Mouse (Mus musculus) bone marrow, adult 2 months (tissue): ENCODE measurements around the gene Cdca4. TPM values are rescaled to one million over a fixed set of nuclear protein-coding genes. Genes with fewer than 3 reads are reported as not detected.

Experiments
- H3K27ac ChIP-seq: fragments of 200-500 bp; 2 replicates; pipeline ENCODE4 v1.5.1; 2012; ENCODE audit warnings: low read depth, mild to moderate bottlenecking, control low read depth, inconsistent platforms, low read length; ENCODE audit not compliant: control insufficient read depth, poor library complexity, insufficient read depth
- H3K4me1 ChIP-seq: fragments of 200-500 bp; 2 replicates; pipeline ENCODE4 v1.6.1; 2011; ENCODE audit warnings: low read length; ENCODE audit not compliant: control insufficient read depth, insufficient read depth
- H3K4me3 ChIP-seq: fragments of 200-500 bp; replicated peaks from 2 replicates; pipeline ENCODE3; 2011; ENCODE audit warnings: mild to moderate bottlenecking, low read depth, low read length, control low read depth; ENCODE audit not compliant: control insufficient read depth
- CTCF ChIP-seq: fragments of 200-500 bp; IDR thresholded peaks from 2 replicates; pipeline ENCODE4 v1.5.1; 2011; ENCODE audit warnings: low read length, control low read depth; ENCODE audit not compliant: control insufficient read depth, insufficient read depth
- POLR2A ChIP-seq: fragments of 200-500 bp; IDR thresholded peaks from 2 replicates; pipeline ENCODE4 v1.6.1; 2011; ENCODE audit warnings: low read depth, mild to moderate bottlenecking, control low read depth, low read length, borderline replicate concordance; ENCODE audit not compliant: control insufficient read depth
- WGBS: fragments of 180-500 bp; shearing (Covaris S2); methylation state at CpG from one replicate; pipeline ENCODE4 v1.1.7; 2018; 5-methylcytosine and 5-hydroxymethylcytosine counted together
- polyA plus RNA-seq: library from polyadenylated mRNA; stranded (reverse); fragments of >200 nt; gene quantifications from 2 replicates; pipeline ENCODE4 v1.2.4, GENCODE M21; 2011; ENCODE audit warnings: low replicate concordance; ENCODE audit not compliant: missing spikeins, insufficient read depth, insufficient read length

Gene Cdca4
- polyA plus RNA-seq, 1 experiment = 40.6 TPM

DNA sequence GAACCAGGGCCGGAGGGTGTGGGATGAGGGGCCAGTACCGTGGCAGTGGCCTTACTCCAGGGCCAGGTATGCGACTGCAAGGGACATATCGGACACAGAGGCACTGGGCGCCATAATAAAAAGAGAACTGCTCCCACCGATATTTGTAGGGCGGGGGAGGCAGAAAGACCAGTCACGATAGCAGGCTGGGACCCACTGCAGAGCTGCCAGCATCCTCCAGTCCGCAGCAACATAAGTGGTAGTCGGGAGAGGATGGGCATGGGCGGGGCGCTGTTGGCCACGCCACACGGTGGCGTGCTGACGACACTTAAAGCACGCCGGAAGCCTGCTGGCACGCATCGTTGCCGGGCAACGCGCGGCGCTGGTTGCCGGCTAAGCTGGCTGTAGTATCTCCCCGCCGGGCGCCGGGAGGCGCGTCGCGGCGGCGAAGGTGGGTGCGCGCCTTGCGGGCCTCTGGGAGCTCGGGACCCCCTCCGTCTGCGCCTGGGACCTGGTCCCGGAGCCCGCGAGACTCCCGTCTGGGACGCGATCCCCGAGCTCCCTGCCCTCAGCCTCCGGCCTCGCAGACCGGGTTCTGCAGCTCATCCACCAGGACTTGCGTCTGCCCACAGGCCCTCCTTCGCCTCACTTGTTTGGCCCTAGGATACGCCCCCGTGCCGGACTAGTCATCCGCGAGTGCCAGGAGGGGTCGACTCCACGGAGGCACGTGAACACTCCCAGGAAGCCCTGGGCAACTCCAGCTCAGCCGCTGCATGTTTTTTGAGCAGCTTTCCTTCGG is 20.4 kb downstream of the Cdca4 start, which contains the start of gene Clba1:
Clba1 (plus strand) TSS at position 351 of the 778 bp plus-strand sequence.
- peak; percentile 39; the same call in 1 of the 2 replicates for TF ChIP-seq POLR2A
- peak; percentile 53; the same call in 1 of the 2 replicates for TF ChIP-seq CTCF
- H3K4me1 ChIP-seq = 0 out of 2 replicates have a peak, but pooled peaks cover 2% of the 10 kb centered on the region
- peak within 1 kb of the TSS; percentile 58 for H3K4me3 ChIP-seq
- 3% methylated on average over 64 of the region's 64 CpGs for WGBS
- H3K27ac ChIP-seq = no peak within 1 kb of the TSS

DNA sequence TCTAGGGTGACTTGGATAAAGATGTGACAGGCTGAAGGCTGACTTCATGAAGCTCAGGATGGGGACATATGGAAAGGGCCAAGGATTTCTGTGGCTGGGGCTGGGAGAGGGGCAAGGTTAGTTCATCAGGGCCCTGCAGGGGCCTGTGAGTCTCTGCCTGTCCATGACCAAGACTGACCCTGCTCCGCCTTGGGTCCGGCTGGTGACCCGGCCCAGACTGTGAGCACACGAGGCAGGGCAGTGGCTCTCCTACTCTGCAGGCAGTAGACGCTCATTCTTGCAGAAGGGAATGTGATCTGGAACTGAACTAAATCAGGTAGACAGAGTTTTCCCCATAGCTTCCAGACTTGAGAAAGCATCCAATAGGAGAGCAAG is 21.0 kb downstream of the Cdca4 start:
- no peak for TF ChIP-seq POLR2A
- no peak for TF ChIP-seq CTCF
- Histone ChIP-seq H3K4me3 (no peak overlapping the region), H3K4me1 (0 out of 2 replicates have a peak, but pooled peaks cover 2% of the 10 kb centered on the region), H3K27ac (no peak overlapping the region)
- 82% methylated on average over 5 of the region's 5 CpGs for WGBS

GRCm38 (mm10) chr12:112807796-112808195 is 21.4 kb downstream of the Cdca4 start:
- WGBS = 89% methylated on average over 4 of the region's 4 CpGs
- Histone ChIP-seq H3K4me1 (0 out of 2 replicates have a peak, but pooled peaks cover 2% of the 10 kb centered on the region), H3K27ac (no peak overlapping the region), H3K4me3 (no peak overlapping the region)
- TF ChIP-seq POLR2A (no peak), CTCF (no peak)

DNA sequence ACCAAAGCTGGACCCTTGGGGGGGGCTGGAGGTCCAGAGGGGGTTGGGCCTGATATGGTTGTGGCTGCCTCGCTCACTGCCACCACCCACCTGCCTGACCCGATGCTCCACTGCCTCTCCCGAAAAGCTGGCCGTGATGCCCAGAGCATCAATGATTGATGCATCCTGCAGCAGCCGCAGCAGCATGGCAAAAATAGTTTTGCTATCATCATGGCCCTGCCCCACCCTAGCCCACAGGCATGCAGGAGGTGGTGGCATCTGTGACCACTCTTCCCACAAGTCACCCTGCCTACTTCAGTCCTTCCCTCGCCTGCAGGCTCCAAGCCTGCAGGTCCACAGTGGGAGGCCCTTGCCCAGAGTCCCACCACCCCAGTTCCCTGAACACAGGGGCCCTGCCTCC is 23.2 kb downstream of the Cdca4 start:
- 24% methylated on average over 6 of the region's 6 CpGs for WGBS
- Histone ChIP-seq H3K4me1 (0 out of 2 replicates have a peak, but pooled peaks cover 2% of the 10 kb centered on the region), H3K4me3 (no peak overlapping the region), H3K27ac (no peak overlapping the region)
- TF ChIP-seq POLR2A (no peak), CTCF (no peak)

DNA sequence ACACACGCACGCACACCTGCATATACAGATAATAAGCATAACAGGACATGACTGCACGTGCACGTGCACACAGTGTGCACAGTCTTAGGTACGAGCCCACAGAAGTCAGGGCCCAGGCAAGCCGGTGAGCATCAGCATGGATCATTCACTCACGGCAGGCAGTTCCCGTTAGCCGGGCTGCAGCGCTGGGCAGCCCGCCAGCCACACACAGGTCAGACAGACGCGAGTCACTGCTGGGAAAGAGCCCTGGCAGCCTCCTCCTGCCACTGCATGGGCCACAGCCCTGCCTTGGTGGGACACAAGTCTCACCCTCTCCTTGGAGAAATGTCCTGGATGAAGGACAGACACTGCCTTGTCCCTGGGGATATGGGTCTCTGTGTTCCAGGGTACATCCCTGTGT is 25.2 kb downstream of the Cdca4 start:
- 17% methylated on average over 13 of the region's 13 CpGs for WGBS
- TF ChIP-seq CTCF (no peak), POLR2A (no peak)
- no peak overlapping the region for H3K4me3 ChIP-seq

GRCm38 (mm10) chr12:112802917-112803316 is 26.3 kb downstream of the Cdca4 start:
- Histone ChIP-seq H3K4me1 (no peaks in the 10 kb centered on the region), H3K4me3 (no peak overlapping the region), H3K27ac (no peak overlapping the region)
- 37% methylated on average over 3 of the region's 3 CpGs for WGBS
- TF ChIP-seq CTCF (no peak), POLR2A (no peak)

More for the DNA sequence above, 25.2 kb downstream of the Cdca4 start:
- no peaks in the 10 kb centered on the region for H3K4me1 ChIP-seq
- H3K27ac ChIP-seq = no peak overlapping the region

DNA sequence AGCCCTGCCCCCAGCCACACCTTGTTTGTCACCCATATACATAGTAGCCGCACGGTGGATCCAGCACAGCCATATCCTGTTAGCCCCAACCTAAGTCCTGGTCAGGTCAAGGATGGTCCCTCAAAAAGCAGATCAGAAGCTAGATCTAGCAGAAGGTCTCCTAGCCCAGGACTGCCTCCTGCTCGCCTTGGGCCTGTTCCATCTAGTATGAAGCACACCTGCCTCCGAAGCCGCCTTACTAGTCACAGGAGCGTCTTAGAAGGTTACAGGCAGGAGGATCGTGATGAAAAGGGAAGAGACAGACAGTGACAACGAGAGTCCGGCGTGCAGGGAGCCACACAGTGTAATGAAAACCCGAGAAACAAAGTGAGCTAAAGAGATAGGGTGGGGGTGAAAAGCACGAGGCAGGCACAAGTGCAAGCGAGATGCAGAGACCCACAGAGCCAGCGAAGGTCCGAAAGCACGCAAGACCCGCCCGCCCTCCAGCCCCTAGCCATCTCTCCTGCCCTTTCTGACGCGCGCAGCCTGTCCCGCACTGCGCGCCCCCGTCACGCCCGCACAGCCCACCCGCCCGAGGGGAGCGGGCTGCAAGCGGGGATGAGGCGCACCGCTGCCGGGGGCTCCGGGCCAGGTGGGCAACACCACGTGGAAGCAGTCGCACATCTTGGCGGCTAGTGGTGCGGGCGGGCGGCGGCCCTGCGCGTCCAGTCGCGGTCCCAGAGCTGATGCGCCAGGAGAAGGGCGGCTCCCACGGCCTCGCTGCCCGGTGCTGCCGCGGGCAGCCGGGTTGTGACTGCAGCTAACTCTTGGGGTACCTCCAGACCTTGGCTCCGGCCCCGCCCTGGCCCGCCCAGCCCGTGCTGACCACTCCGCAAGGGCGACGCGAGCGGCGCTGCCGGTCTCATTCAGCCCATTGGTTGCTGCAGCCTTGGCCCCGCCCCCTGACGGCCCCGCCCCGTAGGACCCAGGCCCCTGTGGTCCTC is 27.1 kb downstream of the Cdca4 start, which contains the start of gene Ahnak2:
Ahnak2 (minus strand) TSS at position 794 of the 983 bp plus-strand sequence.
- 6% methylated on average over 66 of the region's 69 CpGs for WGBS
- TF ChIP-seq POLR2A (no peak), CTCF (no peak)
- Histone ChIP-seq H3K4me1 (no peaks in the 10 kb centered on the region), H3K27ac (no peak within 1 kb of the TSS), H3K4me3 (no peak within 1 kb of the TSS)

DNA sequence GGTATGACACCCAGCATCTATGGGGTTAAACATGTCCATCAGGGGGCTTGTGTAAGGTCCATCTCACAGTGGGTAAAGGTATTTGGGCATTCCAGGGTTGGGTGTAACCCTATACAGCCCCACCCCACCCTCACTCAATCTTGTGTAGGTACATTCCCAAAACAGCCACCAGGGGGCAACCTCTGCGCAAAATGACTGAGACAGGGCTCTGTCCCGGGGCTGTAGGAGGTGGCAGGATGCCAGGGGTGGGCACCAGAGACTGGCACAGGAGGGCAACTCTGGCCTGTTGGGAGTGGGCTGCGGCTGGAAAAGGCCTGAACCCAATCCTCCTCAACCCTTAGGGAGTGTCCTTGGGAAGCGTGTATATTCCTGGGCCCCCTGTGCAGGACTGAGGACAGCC is 28.7 kb downstream of the Cdca4 start:
- TF ChIP-seq CTCF (peak; percentile 72), POLR2A (no peak)
- Histone ChIP-seq H3K4me3 (no peak overlapping the region), H3K4me1 (no peaks in the 10 kb centered on the region), H3K27ac (no peak overlapping the region)
- 17% methylated on average over 4 of the region's 4 CpGs for WGBS
